Mouse (Mus musculus): Measurements from ENCODE around the gene Col4a3. TPM values are rescaled to one million over a fixed set of nuclear protein-coding genes. Genes with fewer than 3 reads are reported as not detected.

The Col4a3 gene
- 1 to 10 TPM; 3.3 to 3.7 TPM for total RNA-seq (2021)

DNA sequence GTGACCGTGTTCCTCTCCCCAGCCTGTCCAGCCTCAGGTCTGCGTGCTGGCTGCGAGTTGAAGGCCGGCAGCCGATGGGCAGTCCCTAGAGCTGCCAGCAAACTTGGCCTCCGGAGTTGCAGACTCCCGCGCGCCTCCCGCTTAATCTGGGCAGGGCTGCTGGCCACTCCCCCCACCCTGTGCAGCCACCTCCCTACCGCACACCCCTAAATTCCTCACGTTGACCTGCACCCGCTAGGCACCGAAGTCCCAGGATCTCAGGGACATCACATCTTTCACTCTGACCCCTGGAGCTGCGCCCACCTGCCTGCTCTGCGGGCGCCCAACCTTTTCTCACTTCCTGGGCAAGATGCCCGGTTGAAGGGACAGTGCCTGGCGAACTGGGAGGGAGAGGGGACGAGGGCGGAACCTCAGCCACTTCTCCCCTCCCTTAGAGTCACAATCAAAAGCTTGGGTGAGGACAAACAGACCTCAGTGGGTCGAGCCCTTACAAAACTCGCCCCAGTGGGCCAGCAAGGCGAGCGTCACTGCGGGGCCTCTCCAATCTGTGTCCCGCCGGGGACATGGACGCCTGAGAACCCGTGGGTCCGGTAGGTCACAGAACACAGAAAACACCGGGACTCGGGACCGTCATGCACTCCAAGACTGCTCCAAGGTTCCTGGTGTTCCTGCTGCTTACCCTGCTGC is at the start of gene Col4a3, which contains the start of gene Col4a4:
TSS of gene Col4a3 (plus strand) at position 209 of the 687 bp plus-strand sequence.
TSS of gene Col4a4 (minus strand) at position 137 of the 687 bp plus-strand sequence.
- peak; percentile 35 for DNase-seq (ENCODE audit: low spot score)
- intact Hi-C loops (cut with DNase I): no loop called here

DNA sequence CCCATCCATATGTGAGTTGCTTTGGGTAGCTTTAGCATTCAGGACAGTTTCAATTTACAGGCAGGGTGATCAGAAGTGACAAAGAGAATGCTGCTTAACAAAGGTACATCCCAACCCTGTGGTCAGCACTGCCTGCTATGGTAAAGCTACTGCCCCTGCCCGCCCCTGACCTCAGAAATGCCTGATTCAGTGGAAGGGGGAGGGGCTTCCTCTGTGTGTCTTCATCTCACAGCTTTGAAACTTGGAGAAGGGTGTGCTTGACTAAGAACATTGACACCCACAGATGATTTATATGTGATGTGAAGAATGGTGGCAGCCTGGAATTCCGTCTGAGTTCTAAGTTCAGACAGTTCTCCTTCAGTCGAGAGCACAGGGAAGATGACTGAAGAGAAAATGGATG is 48.9 kb upstream of the Col4a3 start:
- intact Hi-C loops (cut with DNase I): no loop called here
- DNase-seq (ENCODE audit: low spot score): no peak

DNA sequence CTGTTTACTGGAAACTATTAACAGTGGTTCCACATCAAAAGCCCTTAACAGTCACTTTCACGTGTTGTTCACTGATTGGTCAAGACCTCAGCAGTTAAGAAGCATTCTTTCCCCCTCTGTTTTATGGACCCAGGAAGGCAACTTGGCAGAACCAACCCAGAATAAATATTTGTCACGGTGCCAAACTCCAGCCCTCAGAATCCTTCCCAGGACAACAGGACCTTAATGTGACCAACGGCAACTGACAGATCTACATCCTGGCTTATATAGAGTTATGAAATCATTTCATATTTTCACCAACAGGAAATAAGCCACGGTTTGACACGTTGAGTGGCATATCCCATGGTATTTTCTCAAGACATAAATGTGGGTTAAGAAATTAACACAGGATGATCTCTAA is 46.7 kb upstream of the Col4a3 start:
- intact Hi-C loops (cut with DNase I): no loop called here
- no peak for DNase-seq (ENCODE audit: low spot score)

DNA sequence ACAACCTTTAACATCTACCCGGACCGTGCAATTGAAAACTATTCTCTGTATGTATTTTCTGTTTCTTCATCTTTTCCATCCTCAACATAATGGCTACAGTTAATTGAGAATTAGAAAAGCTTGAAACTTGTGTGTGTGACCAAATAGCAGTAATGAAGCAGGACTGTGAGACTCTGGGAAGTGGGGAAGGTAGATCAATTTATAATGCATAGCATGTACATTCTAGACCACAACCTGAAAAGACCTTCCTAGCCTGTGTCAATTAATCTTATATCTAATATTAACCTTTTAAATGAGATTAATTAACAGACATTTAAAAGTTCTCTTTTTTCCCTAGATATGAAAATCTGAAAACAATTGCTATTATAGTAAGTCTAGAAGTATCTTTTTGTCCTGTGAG is 42.8 kb upstream of the Col4a3 start:
- intact Hi-C loops (cut with DNase I): no loop called here
- no peak for DNase-seq (ENCODE audit: low spot score)

DNA sequence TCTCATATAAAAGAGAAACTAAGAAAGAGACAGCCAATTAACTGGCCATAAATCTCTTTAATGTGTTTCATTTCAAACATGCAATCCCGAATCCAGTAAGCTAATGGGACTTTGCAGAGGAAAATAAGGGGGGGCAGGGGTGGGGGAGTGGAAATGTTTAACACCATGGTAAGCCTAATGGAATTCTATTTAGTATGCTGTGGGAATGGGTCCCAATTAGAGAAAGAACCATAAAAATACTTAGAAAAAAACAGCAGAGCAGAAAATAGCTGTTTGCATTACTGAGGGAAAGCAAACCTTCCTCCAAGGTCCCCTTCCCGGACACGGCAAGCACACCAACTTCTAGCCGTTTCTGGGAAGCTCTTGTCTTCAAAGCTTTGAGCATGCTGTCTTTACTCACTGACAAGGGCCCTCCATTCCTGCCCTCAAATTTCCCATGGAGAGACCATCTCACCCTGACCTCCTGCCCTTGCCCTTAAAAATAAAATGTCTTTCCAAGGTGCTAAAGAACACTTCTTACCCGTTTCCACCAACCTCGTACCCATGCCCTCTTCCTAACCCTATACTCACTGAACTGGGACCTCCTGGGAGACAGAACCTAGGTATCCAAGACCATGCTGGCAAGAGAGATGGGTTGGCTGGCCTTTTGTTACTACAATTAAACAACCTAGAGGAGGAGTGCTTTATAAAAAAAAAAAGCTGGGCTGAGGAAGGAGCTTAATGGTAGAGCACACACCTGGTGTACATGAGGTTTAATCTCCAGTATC is 42.1 kb upstream of the Col4a3 start:
- intact Hi-C loops (cut with DNase I): no loop called here
- no peak for DNase-seq (ENCODE audit: low spot score)

DNA sequence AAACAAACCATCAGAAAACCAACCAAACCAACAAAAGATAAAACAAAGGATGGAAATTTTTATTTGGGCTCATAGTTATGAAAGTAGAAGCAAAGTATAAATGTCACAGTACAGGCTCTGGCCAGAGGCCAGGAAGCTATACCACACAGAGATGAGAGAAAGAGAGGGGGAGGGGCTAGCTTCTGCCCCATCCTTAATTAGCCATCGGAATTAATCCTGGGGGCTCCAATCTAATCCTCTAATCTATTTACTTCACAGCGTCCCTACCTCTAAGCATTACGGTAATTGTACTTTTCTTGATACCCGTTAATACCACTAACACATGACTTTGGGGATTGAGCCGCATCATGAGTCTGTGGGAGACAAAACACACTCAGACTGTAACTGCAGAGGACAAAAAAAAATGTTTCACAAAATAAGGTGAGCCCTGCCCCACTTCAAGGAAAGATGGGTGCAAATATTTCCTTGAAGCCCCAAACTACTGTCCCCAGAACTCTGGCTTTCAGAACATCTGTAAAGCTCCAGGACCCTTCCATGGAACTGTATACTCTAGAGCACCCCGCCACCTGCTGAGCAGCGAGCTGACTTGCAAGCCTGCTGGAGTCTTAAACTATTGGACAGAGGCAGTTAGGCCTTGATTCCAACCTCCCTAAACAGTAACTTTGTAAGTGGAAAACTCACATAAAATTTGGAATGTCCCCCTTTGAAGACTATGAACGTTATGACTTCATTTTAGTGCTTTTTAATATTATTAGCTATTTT is 41.3 kb upstream of the Col4a3 start:
- intact Hi-C loops (cut with DNase I): no loop called here
- DNase-seq (ENCODE audit: low spot score): no peak

DNA sequence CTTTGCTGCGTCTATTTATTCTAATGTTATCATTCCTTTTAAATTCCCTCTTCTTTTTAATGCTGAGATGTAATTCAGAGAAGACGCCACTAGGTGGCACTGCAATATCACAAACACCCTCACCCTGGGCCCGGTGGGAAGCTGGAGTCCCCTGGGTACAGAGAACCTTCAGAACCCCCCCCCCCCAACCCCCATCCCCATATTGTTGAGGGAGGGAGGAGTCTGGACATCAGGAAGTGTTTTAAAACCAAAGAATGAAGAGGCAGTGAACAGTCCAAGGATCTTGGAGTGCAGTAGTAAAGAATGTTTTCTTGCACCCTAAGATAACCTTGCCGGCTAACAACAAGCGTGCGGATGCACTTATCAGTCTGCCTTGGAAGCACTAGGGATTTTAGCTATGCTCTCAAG is 32.3 kb upstream of the Col4a3 start:
- intact Hi-C loops (cut with DNase I): loop anchor here (10.0 kb wide), 1 partner anchor 430 kb away; no protein-coding TSS in a partner anchor
- DNase-seq (ENCODE audit: low spot score): no peak

DNA sequence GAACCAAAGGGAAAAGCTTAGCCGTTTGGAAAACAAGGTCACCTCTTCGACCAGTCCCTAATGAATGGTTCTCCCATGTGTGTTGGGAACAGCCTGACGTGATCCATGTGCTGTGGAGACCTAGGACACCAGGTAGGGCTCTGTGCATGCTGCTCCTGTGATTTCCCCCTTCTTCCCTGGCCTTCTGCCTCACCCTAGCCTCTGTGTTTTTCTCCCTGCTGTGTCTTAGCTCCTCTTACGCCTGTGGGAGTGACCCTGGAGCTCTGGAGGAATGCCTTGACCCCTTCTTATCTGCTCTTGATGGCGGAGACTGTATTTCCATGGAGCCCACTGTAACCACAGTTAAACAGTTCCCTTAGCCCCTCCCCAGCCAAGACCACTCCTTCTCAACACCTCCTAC is 31.8 kb upstream of the Col4a3 start:
- intact Hi-C loops (cut with DNase I): loop anchor here (10.0 kb wide), 1 partner anchor 430 kb away; no protein-coding TSS in a partner anchor
- no peak for DNase-seq (ENCODE audit: low spot score)

DNA sequence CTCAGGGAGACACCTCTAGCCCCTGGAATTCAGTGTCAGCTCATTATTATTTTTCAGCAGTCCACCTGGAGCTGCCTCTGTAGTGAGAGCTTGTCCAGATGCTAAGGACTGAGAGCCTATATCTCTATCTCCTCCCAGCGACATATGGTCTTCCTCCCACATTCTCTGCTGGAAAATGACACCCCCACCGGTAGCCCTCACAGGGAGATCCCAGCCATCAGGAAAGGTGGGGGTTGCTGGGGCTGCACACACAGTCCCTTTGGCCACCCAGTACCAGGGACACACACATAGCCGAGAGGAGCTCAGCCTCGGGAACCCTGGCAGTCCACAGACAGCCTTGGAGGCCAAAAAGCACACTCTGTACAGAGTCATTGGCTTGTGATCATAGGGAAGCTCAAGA is 26.5 kb upstream of the Col4a3 start:
- DNase-seq (ENCODE audit: low spot score): no peak
- intact Hi-C loops (cut with DNase I): no loop called here

DNA sequence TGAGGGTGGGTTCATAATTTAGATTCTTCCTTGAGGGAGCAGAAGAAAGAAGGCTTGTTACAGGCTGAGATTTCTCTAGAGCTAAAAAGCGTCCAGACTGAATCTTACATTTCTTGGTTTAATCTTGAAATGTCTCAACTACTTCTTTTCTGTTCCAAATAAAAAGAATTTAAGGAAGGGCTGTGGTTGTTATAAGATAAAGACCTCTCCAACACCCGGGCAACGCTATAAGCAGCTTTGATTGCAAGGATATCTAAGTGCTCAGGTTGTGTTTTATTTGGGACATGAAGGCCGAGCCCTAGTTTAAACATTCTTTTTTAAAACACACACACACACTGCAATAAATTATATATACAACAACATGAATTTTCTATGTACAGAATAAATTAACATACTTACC is 17.3 kb upstream of the Col4a3 start:
- intact Hi-C loops (cut with DNase I): no loop called here
- DNase-seq (ENCODE audit: low spot score): no peak

DNA sequence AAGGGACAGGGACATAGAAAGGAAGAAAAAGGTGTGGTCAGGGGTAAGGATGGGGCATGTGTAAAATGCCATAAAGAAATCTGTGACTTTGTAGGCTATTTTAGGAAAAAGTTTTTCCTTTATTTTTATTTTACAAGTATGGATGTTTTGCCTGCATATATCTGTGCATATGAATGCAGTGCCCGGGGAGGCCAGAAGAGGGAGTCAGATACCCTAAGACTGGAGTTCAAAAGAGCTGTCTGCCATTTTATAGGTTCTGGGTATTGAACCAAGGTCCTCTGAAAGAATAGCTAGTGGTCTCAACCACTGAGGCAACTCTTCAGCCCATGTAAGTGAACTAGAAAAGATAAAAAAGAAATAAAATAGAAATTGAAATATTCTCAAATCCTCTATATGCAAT is 15.0 kb upstream of the Col4a3 start:
- DNase-seq (ENCODE audit: low spot score): no peak
- intact Hi-C loops (cut with DNase I): loop anchor here (1.0 kb wide), 1 partner anchor 70 kb away; no protein-coding TSS in a partner anchor

DNA sequence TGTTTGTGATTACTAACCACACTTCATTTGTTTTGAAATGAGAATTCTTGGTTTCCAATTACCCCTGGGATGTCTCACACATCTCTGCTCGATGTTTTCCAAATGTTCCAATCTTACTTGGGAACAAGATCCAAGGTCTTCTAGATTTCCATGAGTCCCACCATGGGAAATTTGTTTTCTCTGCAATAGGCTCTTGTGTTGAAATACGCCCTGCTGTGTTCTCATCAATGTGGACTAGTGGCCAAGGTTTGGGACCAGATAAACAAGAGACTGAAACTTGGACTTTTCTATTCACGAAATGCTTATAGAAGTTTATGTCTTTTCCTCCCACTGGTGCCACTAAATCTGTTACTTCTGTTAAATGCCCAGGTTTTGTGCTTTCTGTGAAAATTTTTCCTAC is 11.0 kb upstream of the Col4a3 start:
- no peak for DNase-seq (ENCODE audit: low spot score)
- intact Hi-C loops (cut with DNase I): no loop called here

DNA sequence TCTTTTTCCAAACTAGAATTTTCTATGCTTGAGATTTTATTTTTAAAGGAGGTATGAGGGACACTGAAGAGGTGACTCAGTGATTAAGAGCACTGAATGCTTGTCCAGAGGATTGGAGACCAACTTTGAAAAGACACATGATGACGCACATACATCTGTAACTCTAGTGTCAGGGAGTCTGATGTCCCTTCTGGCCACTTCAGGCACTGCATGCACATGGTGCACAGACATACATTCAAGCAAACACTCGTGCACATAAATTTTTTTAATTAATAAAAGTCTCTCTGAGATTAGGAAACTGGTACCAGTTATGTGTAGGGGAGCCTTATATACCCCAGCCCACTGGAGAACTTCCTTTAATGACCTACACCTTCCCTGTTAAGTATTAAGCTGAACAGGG is 10.5 kb upstream of the Col4a3 start:
- intact Hi-C loops (cut with DNase I): no loop called here
- DNase-seq (ENCODE audit: low spot score): no peak

DNA sequence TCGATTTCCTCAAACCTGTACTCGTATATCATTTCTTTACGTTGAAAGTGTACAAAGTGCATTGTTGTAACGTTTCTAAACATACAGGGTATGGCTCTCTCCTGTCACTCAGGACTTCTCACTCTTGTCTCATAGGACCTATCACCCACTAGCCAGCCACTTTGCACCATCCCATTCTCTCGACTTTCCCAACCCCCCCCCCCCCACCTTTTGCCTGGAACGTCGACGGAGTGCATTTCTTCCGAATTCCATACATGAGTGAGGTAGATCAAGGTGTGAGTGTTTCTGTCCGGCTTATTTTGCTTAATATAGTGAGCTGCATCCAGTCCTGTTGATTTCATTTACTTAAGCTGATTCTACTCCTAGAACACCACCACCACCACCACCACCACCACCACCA is 9.4 kb upstream of the Col4a3 start:
- intact Hi-C loops (cut with DNase I): no loop called here
- no peak for DNase-seq (ENCODE audit: low spot score)

DNA sequence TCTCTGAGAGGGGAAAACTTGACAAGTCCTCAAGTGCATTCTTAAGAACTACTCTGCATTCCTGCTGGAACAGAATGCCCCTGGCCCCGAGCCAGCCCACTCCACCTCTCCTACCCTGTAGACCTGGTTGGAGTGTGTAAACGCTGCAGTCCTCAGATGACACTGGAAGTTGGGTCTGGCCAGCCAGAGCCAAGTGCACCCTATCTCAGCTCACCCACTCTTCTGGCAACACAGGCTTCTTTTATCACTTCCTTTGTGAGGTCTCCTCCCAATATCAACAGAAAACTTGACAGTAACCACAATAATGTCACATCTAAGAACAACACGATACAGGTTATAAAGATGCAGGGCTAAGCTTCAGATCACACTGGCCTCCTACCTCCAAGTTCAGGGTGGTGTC is 8.8 kb upstream of the Col4a3 start:
- intact Hi-C loops (cut with DNase I): no loop called here
- DNase-seq (ENCODE audit: low spot score): peak; percentile 51

DNA sequence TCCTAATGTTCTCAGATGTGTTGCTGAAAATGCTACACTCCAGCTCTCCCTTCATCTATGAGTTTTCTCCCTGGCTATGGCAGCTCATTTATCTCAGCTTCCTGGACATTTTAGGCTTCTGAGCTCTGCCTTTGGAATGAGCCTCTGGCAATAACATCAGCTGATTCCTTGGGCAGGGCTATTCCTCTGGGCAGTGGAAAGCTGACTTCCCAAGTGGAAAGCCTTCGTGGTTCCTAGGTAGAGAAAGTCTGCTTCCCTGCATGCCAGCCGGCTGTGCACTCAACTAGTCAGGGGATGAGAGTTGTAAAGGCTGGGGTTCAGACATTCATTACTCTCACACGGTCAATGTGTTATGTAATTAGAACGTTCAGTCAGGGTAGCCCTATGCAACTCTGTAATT is 8.4 kb upstream of the Col4a3 start:
- no peak for DNase-seq (ENCODE audit: low spot score)
- intact Hi-C loops (cut with DNase I): no loop called here

DNA sequence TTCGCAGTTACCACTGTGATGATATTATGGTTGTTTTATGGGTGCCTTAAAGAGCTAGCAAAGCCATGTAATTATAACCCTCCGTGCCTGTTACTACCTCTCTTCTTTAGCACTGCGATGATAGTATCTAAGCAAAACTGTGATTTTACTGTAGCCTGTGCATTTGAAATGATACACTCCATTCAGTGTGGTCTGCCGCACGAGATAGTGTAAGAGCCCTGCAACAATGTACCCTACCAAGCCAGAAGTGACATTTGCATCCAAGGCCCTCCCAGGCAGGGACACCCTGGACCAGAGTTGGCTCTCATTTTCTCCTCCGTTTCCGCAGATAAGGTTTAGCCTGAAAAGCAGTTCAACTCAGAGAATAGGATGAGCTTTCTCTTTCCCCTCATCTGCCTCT is 740 bp upstream of the Col4a3 start:
- intact Hi-C loops (cut with DNase I): no loop called here
- DNase-seq (ENCODE audit: low spot score): no peak

DNA sequence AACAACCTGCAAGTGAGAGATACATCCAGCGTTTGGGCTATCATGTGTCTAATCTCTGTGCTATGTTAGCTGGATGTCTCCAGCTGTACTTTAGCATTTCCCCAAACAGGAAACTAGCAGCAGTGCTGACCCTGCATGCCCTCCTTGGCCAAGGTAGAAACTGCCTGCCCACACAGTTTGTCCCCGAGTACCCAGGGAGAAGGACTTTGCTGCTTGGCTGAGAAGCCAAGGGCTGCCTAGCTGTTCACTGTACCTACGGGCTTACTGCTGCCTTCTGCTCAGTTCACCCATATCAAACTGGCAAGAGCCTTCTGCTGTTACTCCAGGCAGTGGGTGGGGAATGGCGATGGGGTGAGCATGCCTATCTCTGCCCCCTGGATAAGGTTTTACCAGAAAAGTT is 3.5 kb downstream of the Col4a3 start:
- no peak for DNase-seq (ENCODE audit: low spot score)
- intact Hi-C loops (cut with DNase I): no loop called here

DNA sequence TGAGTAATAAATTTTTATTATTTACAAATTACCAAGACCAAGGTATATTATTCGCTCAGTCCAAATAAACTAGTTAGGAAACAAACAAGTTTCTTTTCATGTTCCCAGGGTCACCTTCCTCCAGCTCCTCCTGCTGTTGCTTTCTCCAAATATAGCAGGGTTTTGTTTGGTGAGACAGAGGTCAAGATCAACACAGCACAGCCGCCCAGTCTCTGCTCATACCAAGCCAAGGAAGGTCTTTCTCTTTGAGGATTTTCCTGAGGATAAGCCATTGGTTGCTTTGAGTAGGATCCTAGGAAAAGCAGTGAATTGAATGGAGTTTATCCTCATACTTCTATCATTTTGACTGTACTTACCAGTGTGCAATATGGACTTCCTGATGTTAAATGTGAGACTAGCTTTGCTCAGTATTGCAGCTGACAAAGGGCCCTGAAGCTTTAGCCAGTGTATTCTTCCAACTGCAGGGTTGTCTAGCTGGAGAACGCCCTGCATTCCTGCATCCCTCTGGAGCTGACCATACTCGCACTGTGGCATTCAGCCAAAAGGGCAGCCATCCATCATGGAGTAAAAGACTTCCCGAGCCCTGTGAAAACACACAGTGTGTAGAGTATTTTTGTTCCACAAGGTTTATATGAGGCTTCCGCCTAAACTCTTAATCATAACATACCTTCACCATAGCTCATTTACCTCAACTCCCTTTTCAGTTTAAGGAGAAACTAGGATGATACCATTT is 10.3 kb downstream of the Col4a3 start:
- intact Hi-C loops (cut with DNase I): no loop called here

More for the DNA sequence above, 10.3 kb downstream of the Col4a3 start:
- DNase-seq (ENCODE audit: low spot score): no peak
